Mouse (Mus musculus) c-Kit-negative CD71-positive TER-119-positive erythroid progenitor cells, embryonic 14.5 days (primary cell): ENCODE data around the gene Il9r.

Experiments used
- DNase-seq: peaks from one replicate; pipeline ENCODE4 v3.0.0-alpha.2; 2013; ENCODE audit warnings: low read depth, low spot score

Gene Il9r

GRCm38 (mm10) chr11:32199230-32199629, 849 bp downstream of the Il9r start:
- DNase-seq, result no peak

- DNase-seq, result no peak
Observed at GRCm38 (mm10) chr11:32198256-32198955, 1.7 kb downstream of the Il9r start.

GRCm38 (mm10) chr11:32197766-32198165, 2.3 kb downstream of the Il9r start:
- no peak for DNase-seq

GRCm38 (mm10) chr11:32196727-32197126, 3.4 kb downstream of the Il9r start:
- no peak for DNase-seq

- no peak for DNase-seq
Observed at GRCm38 (mm10) chr11:32195867-32196540, 4.1 kb downstream of the Il9r start.

- no peak for DNase-seq
Observed at GRCm38 (mm10) chr11:32194626-32195025, 5.5 kb downstream of the Il9r start.

GRCm38 (mm10) chr11:32194086-32194485, 6.0 kb downstream of the Il9r start:
- no peak for DNase-seq

GRCm38 (mm10) chr11:32193156-32193555, 6.9 kb downstream of the Il9r start:
- DNase-seq, result no peak

- DNase-seq, result no peak
Observed at GRCm38 (mm10) chr11:32190603-32191110, 9.4 kb downstream of the Il9r start.

GRCm38 (mm10) chr11:32190119-32190518, 10.0 kb downstream of the Il9r start:
- no peak for DNase-seq

- no peak for DNase-seq
Observed at GRCm38 (mm10) chr11:32189434-32189833, 10.6 kb downstream of the Il9r start.

GRCm38 (mm10) chr11:32188881-32189280, 11.2 kb downstream of the Il9r start:
- no peak for DNase-seq

- DNase-seq, result no peak
Observed at GRCm38 (mm10) chr11:32187256-32187655, 12.8 kb downstream of the Il9r start.

GRCm38 (mm10) chr11:32186031-32186430, 14.0 kb downstream of the Il9r start:
- no peak for DNase-seq

GRCm38 (mm10) chr11:32184469-32184868, 15.6 kb downstream of the Il9r start:
- no peak for DNase-seq

- peak; percentile 60 for DNase-seq
Observed at GRCm38 (mm10) chr11:32181973-32182868, 17.9 kb downstream of the Il9r start.

- DNase-seq, result no peak
Observed at GRCm38 (mm10) chr11:32181246-32181645, 18.8 kb downstream of the Il9r start.

GRCm38 (mm10) chr11:32178506-32178905, 21.6 kb downstream of the Il9r start:
- DNase-seq, result no peak

GRCm38 (mm10) chr11:32166683-32167082, 33.4 kb downstream of the Il9r start:
- no peak for DNase-seq

GRCm38 (mm10) chr11:32161922-32162804, 37.9 kb downstream of the Il9r start:
- no peak for DNase-seq

- DNase-seq, result no peak
Observed at GRCm38 (mm10) chr11:32161500-32161899, 38.6 kb downstream of the Il9r start.
